Mouse (Mus musculus): ENCODE data around the gene Baiap2. TPM values are rescaled to one million over a fixed set of nuclear protein-coding genes. Genes with fewer than 3 reads are reported as not detected.

Gene Baiap2
- total RNA-seq, 1 experiment from 2014 or later = 10.6 TPM

- ATAC-seq (replicated peaks in 1 of 2; ENCODE audit: insufficient read depth in 1 of 2, low FRiP score in 2 of 2, low TSS enrichment in 1 of 2, low read depth in 1 of 2, poor library complexity in 2 of 2, severe bottlenecking in 2 of 2) = peak; percentile 5 to 33; a peak in 1 of 4 replicates
Observed at GRCm38 (mm10) chr11:119955432-119955831, 12.9 kb downstream of the Baiap2 start.

- ATAC-seq (replicated peaks in 1 of 2; ENCODE audit: insufficient read depth in 1 of 2, low FRiP score in 2 of 2, low TSS enrichment in 1 of 2, low read depth in 1 of 2, poor library complexity in 2 of 2, severe bottlenecking in 2 of 2) = no peak
Observed at GRCm38 (mm10) chr11:119956590-119956989, 14.0 kb downstream of the Baiap2 start.

GRCm38 (mm10) chr11:119958856-119959255 is 16.3 kb downstream of the Baiap2 start:
- ATAC-seq (replicated peaks in 1 of 2; ENCODE audit: insufficient read depth in 1 of 2, low FRiP score in 2 of 2, low TSS enrichment in 1 of 2, low read depth in 1 of 2, poor library complexity in 2 of 2, severe bottlenecking in 2 of 2) = no peak

- no peak for ATAC-seq (replicated peaks in 1 of 2; ENCODE audit: insufficient read depth in 1 of 2, low FRiP score in 2 of 2, low TSS enrichment in 1 of 2, low read depth in 1 of 2, poor library complexity in 2 of 2, severe bottlenecking in 2 of 2)
Observed at GRCm38 (mm10) chr11:119959714-119960113, 17.2 kb downstream of the Baiap2 start.

- peak; percentile 59 to 68 for ATAC-seq (replicated peaks in 1 of 2; ENCODE audit: insufficient read depth in 1 of 2, low FRiP score in 2 of 2, low TSS enrichment in 1 of 2, low read depth in 1 of 2, poor library complexity in 2 of 2, severe bottlenecking in 2 of 2)
Observed at GRCm38 (mm10) chr11:119960671-119961070, 18.1 kb downstream of the Baiap2 start.

- no peak for ATAC-seq (replicated peaks in 1 of 2; ENCODE audit: insufficient read depth in 1 of 2, low FRiP score in 2 of 2, low TSS enrichment in 1 of 2, low read depth in 1 of 2, poor library complexity in 2 of 2, severe bottlenecking in 2 of 2)
Observed at GRCm38 (mm10) chr11:119961511-119961910, 18.9 kb downstream of the Baiap2 start.

GRCm38 (mm10) chr11:119965053-119965452 is 22.5 kb downstream of the Baiap2 start:
- no peak for ATAC-seq (replicated peaks in 1 of 2; ENCODE audit: insufficient read depth in 1 of 2, low FRiP score in 2 of 2, low TSS enrichment in 1 of 2, low read depth in 1 of 2, poor library complexity in 2 of 2, severe bottlenecking in 2 of 2)

- no peak for ATAC-seq (replicated peaks in 1 of 2; ENCODE audit: insufficient read depth in 1 of 2, low FRiP score in 2 of 2, low TSS enrichment in 1 of 2, low read depth in 1 of 2, poor library complexity in 2 of 2, severe bottlenecking in 2 of 2)
Observed at GRCm38 (mm10) chr11:119966294-119966693, 23.7 kb downstream of the Baiap2 start.

GRCm38 (mm10) chr11:119967401-119967800 is 24.8 kb downstream of the Baiap2 start:
- ATAC-seq (replicated peaks in 1 of 2; ENCODE audit: insufficient read depth in 1 of 2, low FRiP score in 2 of 2, low TSS enrichment in 1 of 2, low read depth in 1 of 2, poor library complexity in 2 of 2, severe bottlenecking in 2 of 2) = no peak

GRCm38 (mm10) chr11:119967892-119968291 is 25.3 kb downstream of the Baiap2 start:
- no peak for ATAC-seq (replicated peaks in 1 of 2; ENCODE audit: insufficient read depth in 1 of 2, low FRiP score in 2 of 2, low TSS enrichment in 1 of 2, low read depth in 1 of 2, poor library complexity in 2 of 2, severe bottlenecking in 2 of 2)

- ATAC-seq (replicated peaks in 1 of 2; ENCODE audit: insufficient read depth in 1 of 2, low FRiP score in 2 of 2, low TSS enrichment in 1 of 2, low read depth in 1 of 2, poor library complexity in 2 of 2, severe bottlenecking in 2 of 2) = no peak
Observed at GRCm38 (mm10) chr11:119970021-119970851, 27.7 kb downstream of the Baiap2 start.

- no peak for ATAC-seq (replicated peaks in 1 of 2; ENCODE audit: insufficient read depth in 1 of 2, low FRiP score in 2 of 2, low TSS enrichment in 1 of 2, low read depth in 1 of 2, poor library complexity in 2 of 2, severe bottlenecking in 2 of 2)
Observed at GRCm38 (mm10) chr11:119973789-119974188, 31.2 kb downstream of the Baiap2 start.

GRCm38 (mm10) chr11:119975739-119976501 is 33.4 kb downstream of the Baiap2 start:
- no peak for ATAC-seq (replicated peaks in 1 of 2; ENCODE audit: insufficient read depth in 1 of 2, low FRiP score in 2 of 2, low TSS enrichment in 1 of 2, low read depth in 1 of 2, poor library complexity in 2 of 2, severe bottlenecking in 2 of 2)

GRCm38 (mm10) chr11:119978701-119979100 is 36.1 kb downstream of the Baiap2 start:
- ATAC-seq (replicated peaks in 1 of 2; ENCODE audit: insufficient read depth in 1 of 2, low FRiP score in 2 of 2, low TSS enrichment in 1 of 2, low read depth in 1 of 2, poor library complexity in 2 of 2, severe bottlenecking in 2 of 2) = no peak

- ATAC-seq (replicated peaks in 1 of 2; ENCODE audit: insufficient read depth in 1 of 2, low FRiP score in 2 of 2, low TSS enrichment in 1 of 2, low read depth in 1 of 2, poor library complexity in 2 of 2, severe bottlenecking in 2 of 2) = no peak
Observed at GRCm38 (mm10) chr11:119979596-119980385, 37.2 kb downstream of the Baiap2 start.

GRCm38 (mm10) chr11:119981769-119982168 is 39.2 kb downstream of the Baiap2 start:
- no peak for ATAC-seq (replicated peaks in 1 of 2; ENCODE audit: insufficient read depth in 1 of 2, low FRiP score in 2 of 2, low TSS enrichment in 1 of 2, low read depth in 1 of 2, poor library complexity in 2 of 2, severe bottlenecking in 2 of 2)

- ATAC-seq (replicated peaks in 1 of 2; ENCODE audit: insufficient read depth in 1 of 2, low FRiP score in 2 of 2, low TSS enrichment in 1 of 2, low read depth in 1 of 2, poor library complexity in 2 of 2, severe bottlenecking in 2 of 2) = no peak
Observed at GRCm38 (mm10) chr11:119982236-119982635, 39.7 kb downstream of the Baiap2 start.

- ATAC-seq (replicated peaks in 1 of 2; ENCODE audit: insufficient read depth in 1 of 2, low FRiP score in 2 of 2, low TSS enrichment in 1 of 2, low read depth in 1 of 2, poor library complexity in 2 of 2, severe bottlenecking in 2 of 2) = no peak
Observed at GRCm38 (mm10) chr11:119983151-119983550, 40.6 kb downstream of the Baiap2 start.

Data from hematopoietic stem cell, adult 5-6 weeks (primary cell).